Mouse (Mus musculus) cerebellum, postnatal 4 days (tissue): ENCODE results near the gene Tnfsf9.
"Not testable (repeated sequence)": the region's sequence is repeated elsewhere in the genome, so short reads cannot be mapped to it uniquely, and the experiment has no call there.

Source experiments
- DNase-seq, 2 experiments: peaks; one replicate each; pipeline ENCODE4 v3.0.0; 2022; ENCODE audit warnings: low spot score in 2 of 2, mixed read lengths in 1 of 2

Tnfsf9 gene

GRCm38 (mm10) chr17:57095855-57096622, 9.1 kb upstream of the Tnfsf9 start:
- no peak for DNase-seq

- peak; percentile 84 to 88 for DNase-seq
These were observed 8.6 kb upstream of the Tnfsf9 start for GRCm38 (mm10) chr17:57096623-57096920.

GRCm38 (mm10) chr17:57098321-57098720, 6.8 kb upstream of the Tnfsf9 start:
- DNase-seq: no peak

GRCm38 (mm10) chr17:57099629-57100325, 5.3 kb upstream of the Tnfsf9 start:
- DNase-seq: no peak

DNA sequence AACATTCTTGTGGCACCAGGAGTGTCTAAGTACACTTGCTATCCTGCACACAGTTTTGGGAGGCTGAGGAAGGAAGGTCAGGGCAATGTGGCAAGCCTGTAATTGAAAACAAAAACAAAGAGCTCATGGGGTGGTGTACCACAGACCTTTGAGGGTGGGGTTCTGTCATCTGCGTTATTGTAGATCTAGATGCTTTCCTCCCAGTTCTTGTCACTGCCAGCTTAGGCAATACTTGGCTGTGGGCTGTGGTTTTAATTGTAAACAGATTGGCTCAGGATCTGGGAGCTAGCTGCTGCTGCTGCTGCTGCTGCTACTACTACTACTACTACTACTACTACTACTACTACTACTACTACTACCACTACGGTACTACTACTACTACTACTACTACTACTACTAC, 2.8 kb upstream of the Tnfsf9 start:
- DNase-seq: no peak

DNA sequence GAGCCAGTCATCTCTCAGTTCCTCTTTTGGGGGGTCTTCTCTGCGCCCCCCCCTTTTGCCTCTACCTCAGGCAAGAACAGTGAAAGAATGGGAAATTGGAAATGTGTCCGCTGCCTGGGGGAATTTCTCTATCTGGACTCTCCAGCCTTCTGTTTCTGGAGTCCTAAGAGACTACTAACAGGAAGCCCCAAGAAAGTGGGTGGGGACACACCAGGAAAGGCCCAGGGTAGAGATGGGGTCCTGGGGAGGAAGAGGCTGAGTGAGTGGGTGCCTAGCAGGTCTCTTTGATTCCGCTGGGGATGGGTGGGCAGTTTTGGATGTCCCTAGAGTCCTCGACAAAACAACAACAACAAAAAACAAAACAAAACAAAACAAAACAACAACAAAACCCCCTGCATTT, 629 bp upstream of the Tnfsf9 start:
- DNase-seq: no peak

GRCm38 (mm10) chr17:57106035-57106368, 877 bp downstream of the Tnfsf9 start:
- no peak for DNase-seq

- DNase-seq: no peak
These were observed 1.9 kb downstream of the Tnfsf9 start for GRCm38 (mm10) chr17:57107064-57107463.

- DNase-seq: no peak
These were observed 3.0 kb downstream of the Tnfsf9 start for GRCm38 (mm10) chr17:57108040-57108665.

DNA sequence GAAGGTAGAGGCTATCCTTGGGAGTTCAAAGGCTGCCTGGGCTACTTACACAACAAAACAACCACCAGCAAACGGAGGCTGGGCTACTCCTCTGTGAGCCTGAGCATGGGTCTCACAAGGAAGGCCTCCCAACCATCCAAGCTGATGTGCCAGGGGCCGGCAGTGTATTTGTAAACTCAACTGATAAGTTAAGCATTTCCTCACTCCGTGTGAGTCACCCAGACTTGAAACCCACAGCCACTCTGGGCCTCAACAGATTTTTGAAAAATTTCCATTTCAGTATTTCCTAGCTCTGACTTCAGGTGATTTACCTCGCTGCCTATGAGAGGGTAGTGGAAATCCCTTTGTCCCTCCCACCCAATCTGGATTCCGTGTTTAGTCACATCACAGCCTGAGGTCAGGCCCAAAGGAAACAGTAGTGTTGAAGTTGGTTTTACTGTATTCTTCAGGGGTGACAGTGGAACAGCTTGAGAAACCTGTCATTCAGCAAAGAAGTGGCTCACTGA, 3.6 kb downstream of the Tnfsf9 start:
- DNase-seq: no peak

DNA sequence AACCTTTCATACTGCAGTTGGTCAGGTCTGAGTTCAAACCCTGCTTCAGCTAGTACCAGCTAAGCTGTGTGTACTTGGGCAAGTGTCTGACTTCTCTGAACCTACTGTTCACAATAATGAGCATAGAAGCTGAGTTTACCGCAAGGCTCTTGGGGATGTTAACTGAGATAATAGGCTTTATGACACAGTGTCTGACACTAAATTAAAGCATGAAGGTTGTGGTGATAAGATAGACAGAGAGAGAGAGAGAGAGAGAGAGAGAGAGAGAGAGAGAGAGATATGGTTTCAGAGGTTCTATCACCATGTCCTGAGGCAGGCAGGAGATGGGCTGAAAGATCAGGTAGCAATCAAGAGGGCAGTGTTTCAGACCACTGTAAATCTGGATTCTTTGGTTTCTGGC, 4.9 kb downstream of the Tnfsf9 start:
- no peak for DNase-seq

- DNase-seq: no peak
These were observed 7.8 kb downstream of the Tnfsf9 start for GRCm38 (mm10) chr17:57112768-57113474.

GRCm38 (mm10) chr17:57116801-57117200, 11.7 kb downstream of the Tnfsf9 start:
- no peak for DNase-seq

DNA sequence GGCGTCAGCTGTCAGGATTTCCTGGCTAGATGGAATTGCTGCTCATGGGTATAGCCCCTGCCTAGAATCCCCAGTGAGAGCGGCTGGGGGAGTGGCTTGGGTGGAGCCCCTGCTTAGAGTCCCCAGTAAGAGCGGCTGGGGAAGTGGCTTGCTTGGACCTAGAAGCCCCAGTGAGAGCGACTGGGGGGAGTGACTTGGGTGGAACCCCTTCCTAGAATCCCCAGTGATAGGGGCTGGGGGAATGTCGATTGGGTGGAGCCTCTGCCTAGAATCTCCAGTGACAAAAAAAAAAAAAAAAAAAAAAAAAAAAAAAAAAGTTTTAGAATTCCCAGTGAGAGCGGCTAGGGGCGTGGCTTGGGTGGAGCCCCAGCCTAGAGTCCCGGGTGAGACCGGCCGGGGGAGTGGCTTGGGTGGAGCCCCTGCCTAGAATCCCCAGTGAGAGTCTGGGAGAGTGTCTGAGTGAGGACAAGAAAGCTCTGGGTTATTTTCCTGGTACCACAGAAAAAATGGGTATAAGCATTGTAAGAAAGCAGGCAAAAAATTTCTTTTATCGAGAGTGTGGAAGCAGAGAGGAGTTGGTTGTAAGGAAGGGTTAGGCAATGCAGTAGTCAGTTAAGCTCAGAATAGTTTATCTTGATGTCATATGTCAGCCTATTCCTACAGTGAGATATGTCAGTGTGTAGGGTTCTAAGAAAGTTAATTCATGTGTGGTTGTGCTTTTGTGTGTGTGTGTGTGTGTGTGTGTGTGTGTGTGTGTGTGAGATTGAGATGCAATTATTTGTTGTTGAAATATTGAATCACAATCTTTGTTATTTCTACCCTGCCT, 13.6 kb downstream of the Tnfsf9 start:
- DNase-seq: no peak

GRCm38 (mm10) chr17:57121856-57122255, 16.7 kb downstream of the Tnfsf9 start:
- DNase-seq: no peak

GRCm38 (mm10) chr17:57123192-57124118, 18.3 kb downstream of the Tnfsf9 start:
- no peak for DNase-seq

DNA sequence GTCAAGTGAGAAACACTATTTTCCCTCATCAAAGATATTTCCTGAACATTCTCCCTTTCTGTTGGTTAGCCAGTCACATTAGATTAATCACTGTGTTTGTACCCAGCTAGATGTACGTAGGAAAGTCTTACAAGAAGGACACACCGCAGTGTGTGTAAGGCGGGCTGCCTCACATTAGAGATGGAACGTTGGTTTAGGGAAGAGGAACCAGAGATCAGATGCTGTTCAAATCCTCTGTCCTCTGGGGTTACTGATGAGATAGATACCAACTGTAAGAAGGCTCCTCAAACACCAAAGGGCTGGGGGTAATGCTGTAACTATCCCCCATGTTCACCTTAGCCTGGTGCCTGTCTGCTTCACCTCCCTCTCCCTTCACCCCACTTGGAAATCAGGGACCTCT, 19.7 kb downstream of the Tnfsf9 start:
- no peak for DNase-seq

GRCm38 (mm10) chr17:57125853-57126622, 20.9 kb downstream of the Tnfsf9 start:
- DNase-seq: no peak

DNA sequence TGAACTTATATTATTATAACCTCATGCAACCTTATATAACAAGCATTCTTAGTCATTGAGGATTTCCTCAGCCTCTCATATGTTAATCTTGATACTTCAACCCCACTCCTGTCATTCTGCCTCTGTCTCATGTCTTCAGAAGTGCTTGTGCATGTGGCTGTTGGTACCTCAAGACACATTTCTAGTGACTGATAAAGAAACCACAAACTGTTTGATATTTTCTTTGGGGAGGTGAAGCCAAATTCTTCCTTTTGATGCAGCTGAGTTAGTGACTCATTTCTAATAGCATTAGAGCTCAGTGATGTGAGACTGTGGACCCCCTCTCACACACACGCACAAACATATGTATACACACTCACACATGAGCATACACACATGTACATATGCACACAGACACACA, 26.7 kb downstream of the Tnfsf9 start:
- DNase-seq: no peak

DNA sequence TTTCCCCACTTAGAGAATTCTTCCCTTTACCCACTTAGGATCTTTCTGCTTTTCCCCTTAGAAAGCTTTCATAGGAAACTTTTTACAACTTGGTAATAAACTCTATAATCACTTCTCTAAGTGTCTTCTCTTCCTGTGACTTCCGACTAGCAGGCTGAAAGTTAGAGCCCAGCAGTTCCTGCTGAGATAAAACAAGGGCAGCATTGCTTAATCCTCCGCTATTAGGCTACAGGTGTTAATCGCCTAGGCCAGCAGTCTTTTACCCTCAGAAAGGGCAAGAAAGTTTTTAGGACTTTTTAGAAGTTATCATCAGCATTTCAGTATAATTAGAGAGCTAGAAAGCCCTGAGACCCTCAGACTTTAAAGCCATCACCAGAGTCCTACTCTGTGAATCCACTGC, 28.9 kb downstream of the Tnfsf9 start:
- not testable (repeated sequence) for DNase-seq
